Mouse (Mus musculus): ENCODE results near the gene Gad2. TPM values are rescaled to one million over a fixed set of nuclear protein-coding genes. Genes with fewer than 3 reads are reported as not detected.

Gad2 gene
- total and polyA plus RNA-seq, 3 experiments = not detected

- H3K27me3 ChIP-seq (ENCODE audit: control insufficient read depth, insufficient read depth, low read length) = no peaks in the 10 kb centered on the region
- no peak overlapping the region for H3K4me3 ChIP-seq
- DNase-seq = no peak
- TF ChIP-seq EP300 (IDR thresholded peaks at IDR 0.05; ENCODE audit: insufficient read depth, low read depth, low read length) = no peak
- peak; percentile 63 for TF ChIP-seq CTCF (IDR thresholded peaks at IDR 0.05)
- no peak for TF ChIP-seq POLR2A (IDR thresholded peaks at IDR 0.05; ENCODE audit: insufficient read depth, low read depth, low read length)
- WGBS = 36% methylated on average over 8 of the region's 8 CpGs
- no peaks in the 10 kb centered on the region for H3K79me2 ChIP-seq (replicated peaks; ENCODE audit: control insufficient read depth, insufficient read depth, low read length)
- no peak overlapping the region for H3K9ac ChIP-seq (ENCODE audit: low read depth, low read length)
- intact Hi-C loops (cut with DNase I) = loop anchor here (2.0 kb wide), 1 partner anchor 88 kb away; no protein-coding TSS in a partner anchor
- H3K4me1 ChIP-seq (ENCODE audit: control insufficient read depth, insufficient read depth, low read length) = no peaks in the 10 kb centered on the region
- H3K27ac ChIP-seq = no peak overlapping the region
- no peaks in the 10 kb centered on the region for H3K36me3 ChIP-seq (ENCODE audit: control insufficient read depth, insufficient read depth, low read length)
Observed at GRCm38 (mm10) chr2:22634766-22635165, 12.8 kb downstream of the Gad2 start.

DNA sequence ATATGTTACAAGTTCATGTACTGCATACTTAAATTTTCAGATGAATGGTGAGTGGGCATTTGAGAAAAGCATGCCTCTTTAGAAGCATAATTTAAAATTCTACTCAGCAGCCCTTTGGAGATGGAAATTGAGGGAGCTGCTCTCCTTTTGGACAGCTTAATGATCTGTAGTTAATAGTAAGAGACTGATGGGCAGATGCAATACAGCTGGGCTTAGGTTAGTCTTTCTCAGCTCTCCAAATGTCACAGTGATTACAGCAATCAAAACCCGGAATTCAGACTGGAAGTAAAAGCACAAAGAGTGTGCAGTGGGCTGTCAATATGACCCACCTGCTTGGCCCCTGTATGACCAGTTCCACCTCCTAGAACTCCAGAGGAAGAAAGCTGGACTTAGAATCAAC, 24.1 kb downstream of the Gad2 start:
- Histone ChIP-seq H3K27me3 (ENCODE audit: control insufficient read depth, insufficient read depth, low read length) (no peaks in the 10 kb centered on the region; the same call in 1 of the 2 replicates), H3K9ac (ENCODE audit: low read depth, low read length) (no peak overlapping the region), H3K4me3 (no peak overlapping the region), H3K36me3 (ENCODE audit: control insufficient read depth, insufficient read depth, low read length) (no peaks in the 10 kb centered on the region), H3K4me1 (ENCODE audit: control insufficient read depth, insufficient read depth, low read length) (no peaks in the 10 kb centered on the region), H3K27ac (no peak overlapping the region), H3K79me2 (replicated peaks; ENCODE audit: control insufficient read depth, insufficient read depth, low read length) (no peaks in the 10 kb centered on the region)
- TF ChIP-seq EP300 (IDR thresholded peaks at IDR 0.05; ENCODE audit: insufficient read depth, low read depth, low read length) = no peak
- intact Hi-C loops (cut with DNase I) = no loop called here
- no peak for DNase-seq
- 65% methylated on average over 1 of the region's 1 CpGs for WGBS

- Histone ChIP-seq H3K4me1 (ENCODE audit: control insufficient read depth, insufficient read depth, low read length) (no peaks in the 10 kb centered on the region), H3K4me3 (no peak overlapping the region), H3K79me2 (replicated peaks; ENCODE audit: control insufficient read depth, insufficient read depth, low read length) (no peaks in the 10 kb centered on the region), H3K9ac (ENCODE audit: low read depth, low read length) (no peak overlapping the region), H3K27me3 (ENCODE audit: control insufficient read depth, insufficient read depth, low read length) (no peaks in the 10 kb centered on the region; the same call in 1 of the 2 replicates), H3K27ac (no peak overlapping the region), H3K36me3 (ENCODE audit: control insufficient read depth, insufficient read depth, low read length) (no peaks in the 10 kb centered on the region)
- no peak for TF ChIP-seq EP300 (IDR thresholded peaks at IDR 0.05; ENCODE audit: insufficient read depth, low read depth, low read length)
- intact Hi-C loops (cut with DNase I) = no loop called here
- WGBS = 26% methylated on average over 1 of the region's 1 CpGs
- no peak for DNase-seq
Observed at GRCm38 (mm10) chr2:22648394-22648793, 26.4 kb downstream of the Gad2 start.

GRCm38 (mm10) chr2:22651826-22652225, 29.8 kb downstream of the Gad2 start:
- no peaks in the 10 kb centered on the region for H3K27me3 ChIP-seq (ENCODE audit: control insufficient read depth, insufficient read depth, low read length)
- no peaks in the 10 kb centered on the region for H3K4me1 ChIP-seq (ENCODE audit: control insufficient read depth, insufficient read depth, low read length)
- TF ChIP-seq EP300 (IDR thresholded peaks at IDR 0.05; ENCODE audit: insufficient read depth, low read depth, low read length) (no peak), CTCF (IDR thresholded peaks at IDR 0.05) (no peak), POLR2A (IDR thresholded peaks at IDR 0.05; ENCODE audit: insufficient read depth, low read depth, low read length) (no peak)
- 59% methylated on average over 4 of the region's 4 CpGs for WGBS
- no peak for DNase-seq
- H3K36me3 ChIP-seq (ENCODE audit: control insufficient read depth, insufficient read depth, low read length) = no peaks in the 10 kb centered on the region
- no peak overlapping the region for H3K27ac ChIP-seq
- no peak overlapping the region for H3K4me3 ChIP-seq
- H3K79me2 ChIP-seq (replicated peaks; ENCODE audit: control insufficient read depth, insufficient read depth, low read length) = no peaks in the 10 kb centered on the region
- no peak overlapping the region for H3K9ac ChIP-seq (ENCODE audit: low read depth, low read length)
- intact Hi-C loops (cut with DNase I) = no loop called here

DNA sequence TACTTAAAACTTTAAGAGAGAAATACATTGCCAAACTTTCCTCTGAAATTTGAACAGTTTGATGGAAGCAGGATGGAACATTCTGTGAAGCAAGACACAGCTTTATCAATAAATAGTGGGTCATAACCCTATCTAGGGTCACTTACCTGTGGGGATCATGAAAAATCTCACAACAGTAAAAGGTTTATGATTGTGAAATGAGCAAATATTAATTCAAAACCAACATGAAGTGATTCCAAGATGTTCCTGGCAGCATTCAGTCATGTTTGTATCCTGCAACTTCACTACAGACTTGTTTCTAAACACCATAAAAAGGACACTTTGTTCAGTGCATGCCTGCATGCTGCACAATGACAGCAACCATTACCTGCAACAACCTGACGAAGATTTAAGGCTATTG, 41.7 kb downstream of the Gad2 start:
- 61% methylated on average over 1 of the region's 1 CpGs for WGBS
- Histone ChIP-seq H3K9ac (ENCODE audit: low read depth, low read length) (no peak overlapping the region), H3K36me3 (ENCODE audit: control insufficient read depth, insufficient read depth, low read length) (no peaks in the 10 kb centered on the region), H3K79me2 (replicated peaks; ENCODE audit: control insufficient read depth, insufficient read depth, low read length) (no peaks in the 10 kb centered on the region), H3K27me3 (ENCODE audit: control insufficient read depth, insufficient read depth, low read length) (no peaks in the 10 kb centered on the region), H3K4me3 (no peak overlapping the region), H3K4me1 (ENCODE audit: control insufficient read depth, insufficient read depth, low read length) (no peaks in the 10 kb centered on the region), H3K27ac (no peak overlapping the region)
- intact Hi-C loops (cut with DNase I) = no loop called here
- DNase-seq = no peak
- TF ChIP-seq POLR2A (IDR thresholded peaks at IDR 0.05; ENCODE audit: insufficient read depth, low read depth, low read length) = no peak
- TF ChIP-seq EP300 (IDR thresholded peaks at IDR 0.05; ENCODE audit: insufficient read depth, low read depth, low read length) = no peak
- no peak for TF ChIP-seq CTCF (IDR thresholded peaks at IDR 0.05)

- 47% methylated on average over 2 of the region's 2 CpGs for WGBS
- Histone ChIP-seq H3K27ac (no peak overlapping the region), H3K4me1 (ENCODE audit: control insufficient read depth, insufficient read depth, low read length) (no peaks in the 10 kb centered on the region), H3K79me2 (replicated peaks; ENCODE audit: control insufficient read depth, insufficient read depth, low read length) (no peaks in the 10 kb centered on the region), H3K4me3 (no peak overlapping the region), H3K9ac (ENCODE audit: low read depth, low read length) (no peak overlapping the region), H3K27me3 (ENCODE audit: control insufficient read depth, insufficient read depth, low read length) (no peaks in the 10 kb centered on the region), H3K36me3 (ENCODE audit: control insufficient read depth, insufficient read depth, low read length) (no peaks in the 10 kb centered on the region)
- intact Hi-C loops (cut with DNase I) = no loop called here
- no peak for TF ChIP-seq EP300 (IDR thresholded peaks at IDR 0.05; ENCODE audit: insufficient read depth, low read depth, low read length)
- no peak for TF ChIP-seq CTCF (IDR thresholded peaks at IDR 0.05)
- no peak for TF ChIP-seq POLR2A (IDR thresholded peaks at IDR 0.05; ENCODE audit: insufficient read depth, low read depth, low read length)
- DNase-seq = peak in 1 of 2 experiments; percentile 18
Observed at GRCm38 (mm10) chr2:22670415-22670814, 48.4 kb downstream of the Gad2 start.
